ENCODE assay signal across 12 mouse cellular contexts in the genomic region with DNA sequence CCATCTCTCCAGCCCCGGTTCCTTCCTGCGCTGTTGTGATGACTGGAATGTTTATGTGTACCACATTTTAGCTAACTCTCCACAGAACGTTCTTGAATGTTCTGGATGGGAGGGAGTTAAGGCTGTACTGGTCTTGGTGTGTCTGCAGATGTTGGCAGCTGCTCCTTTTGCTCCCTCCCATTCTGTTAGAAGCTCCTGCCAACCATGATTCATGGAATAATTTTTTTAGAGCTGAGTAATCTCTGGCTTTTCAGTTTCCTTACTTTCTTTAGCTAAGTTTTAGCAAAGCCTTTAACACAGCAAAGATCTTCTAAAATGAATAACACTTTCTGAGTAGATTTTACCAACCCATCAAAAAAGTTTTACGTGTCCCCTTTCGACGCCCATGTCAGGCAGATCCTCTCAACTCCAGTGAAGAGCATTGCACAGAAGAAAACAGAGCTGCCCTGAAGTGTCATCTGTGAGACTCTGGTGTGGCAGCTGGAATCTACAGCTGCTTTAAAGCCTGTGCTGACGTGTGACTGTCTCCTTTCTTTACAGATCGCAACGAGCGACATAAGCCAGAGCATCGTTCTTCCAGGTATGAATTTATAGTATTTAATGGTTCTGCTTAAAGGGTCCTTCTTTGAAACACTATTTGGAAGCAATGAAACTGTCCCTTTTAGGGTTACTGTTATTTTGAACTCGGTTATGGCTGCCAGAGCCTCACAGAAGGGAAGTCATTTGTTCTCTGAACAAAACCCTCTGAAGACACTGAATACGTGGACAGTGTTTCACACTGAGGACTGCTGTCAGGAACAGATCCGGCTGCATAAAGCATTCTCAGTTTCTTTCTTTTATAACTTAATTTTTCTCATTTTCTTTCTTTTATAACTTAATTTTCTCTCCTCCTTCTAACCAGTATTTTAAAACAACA. TPM values are rescaled to one million over a fixed set of nuclear protein-coding genes. Genes with fewer than 3 reads are reported as not detected.
DNase-seq lines count a peak whose midpoint lies in the region; ATAC-seq and TF ChIP-seq lines count a peak whose summit lies in the region.
"Had no signal": no experiment of that assay in that cellular context is flagged by ENCODE, and none has a peak within 500 bp of the region (broad histone marks: within the 10 kb centered on the region; RNA-seq: fewer than 3 reads in every experiment).

No protein-coding gene starts in this region.

- peak; percentile 77 for ATAC-seq in embryonic facial prominence, embryonic 14.5 days (ENCODE audit: low read depth)
- no peak for ATAC-seq in inflammation-experienced regulatory T-cells, adult 6 months

- intact Hi-C loops in heart, postnatal 36 days (cut with DNase I), result no loop called here

- 0 out of 2 replicates have a peak, but pooled peaks cover 5% of the 10 kb centered on the region for H3K9me3 ChIP-seq in embryonic facial prominence, embryonic 14.5 days (ENCODE audit: control insufficient read depth, low read length)
- H3K9me3 ChIP-seq: G1E; neural tube, embryonic 13.5 days had no signal

- DNase-seq in layer of hippocampus, adult 2 months (ENCODE audit: low spot score in 2 of 2), result no peak
- no peak for DNase-seq in layer of hippocampus, adult 9-10 months (ENCODE audit: low spot score)
- peak; percentile 91 for DNase-seq in embryonic facial prominence, embryonic 14.5 days (ENCODE audit: low spot score)
- peak; percentile 18 to 53 for DNase-seq in heart, postnatal 36 days
- DNase-seq in lung, postnatal 36 days, result peak; percentile 61
- DNase-seq in spleen, postnatal 36 days (ENCODE audit: low spot score in 2 of 2), result no peak
- no peak for DNase-seq in thymus, postnatal 0 days (ENCODE audit: low spot score)

- H3K9ac ChIP-seq in embryonic facial prominence, embryonic 14.5 days (ENCODE audit: low read depth, low read length), result 0 out of 2 replicates have a peak overlapping the region, but pooled peaks have one; percentile 22
- H3K9ac ChIP-seq: neural tube, embryonic 13.5 days had no signal

- H3K4me1 ChIP-seq in embryonic facial prominence, embryonic 14.5 days (ENCODE audit: control insufficient read depth, insufficient read depth, low read length), result peaks cover 25% of the 10 kb centered on the region

- peak overlapping the region; percentile 71 for H3K27ac ChIP-seq in layer of hippocampus, adult 2 months
- H3K27ac ChIP-seq in embryonic facial prominence, embryonic 14.5 days (replicated peaks; ENCODE audit: low read depth, low read length), result peak overlapping the region; percentile 90
- H3K27ac ChIP-seq: neural tube, embryonic 13.5 days had no signal

- no peak overlapping the region for H3K4me3 ChIP-seq in layer of hippocampus, adult 2 months
- H3K4me3 ChIP-seq in embryonic facial prominence, embryonic 14.5 days (ENCODE audit: low read depth, low read length), result peak overlapping the region; percentile 19
- H3K4me3 ChIP-seq: neural tube, embryonic 13.5 days had no signal

- H3K27me3 ChIP-seq in embryonic facial prominence, embryonic 14.5 days (replicated peaks; ENCODE audit: control insufficient read depth, insufficient read depth, low read length), result no peaks in the 10 kb centered on the region
- H3K27me3 ChIP-seq: neural tube, embryonic 13.5 days had no signal

- peak overlapping the region; percentile 37 for H3K4me2 ChIP-seq in embryonic facial prominence, embryonic 14.5 days (ENCODE audit: low read depth, low read length)
- H3K4me2 ChIP-seq: neural tube, embryonic 13.5 days had no signal

- H3K36me3 ChIP-seq in embryonic facial prominence, embryonic 14.5 days (ENCODE audit: control insufficient read depth, insufficient read depth, low read length), result peaks cover 8% of the 10 kb centered on the region; the same call in 1 of the 2 replicates
- H3K36me3 ChIP-seq: G1E; neural tube, embryonic 13.5 days had no signal

- 49% methylated on average over 14 of the region's 14 CpGs for WGBS in embryonic facial prominence, embryonic 14.5 days

- TF ChIP-seq CTCF in layer of hippocampus, adult 2 months (conservative IDR thresholded peaks at IDR 0.05), result no peak

RNA-seq across cellular contexts. Expression of a gene that starts 38.3 kb away (rescaled TPM):
- total RNA-seq in layer of hippocampus, adult 2 months (2021), result not detected
- not detected in 2 replicates for polyA plus RNA-seq in embryonic facial prominence, embryonic 14.5 days (2014; fragmentation: Nextera tagmentation; extraction: Ambion mirVana)
- total RNA-seq in heart, postnatal 36 days (2021), result not detected
- not detected in 2 replicates for polyA plus RNA-seq in thymus, postnatal 0 days (2015; fragmentation: Nextera tagmentation; extraction: Ambion mirVana)
- not detected for polyA plus RNA-seq in inflammation-experienced regulatory T-cells, adult 6 months (2017; shearing (Covaris generic))
- total RNA-seq: G1E; left cerebral cortex, postnatal 36 days had no signal
- polyA plus RNA-seq: cortical plate, adult 2 months; G1E; neural tube, embryonic 13.5 days had no signal

Comparison
In these comparisons a context has a peak if more than half of its experiments do, and no peak if none do; other contexts are left out.
1. DNase-seq: peak in embryonic facial prominence, embryonic 14.5 days (single experiment), heart, postnatal 36 days (2 of 2) and lung, postnatal 36 days (single experiment); none in layer of hippocampus, adult 2 months (0 of 2), layer of hippocampus, adult 9-10 months (single experiment), spleen, postnatal 36 days (0 of 2) and thymus, postnatal 0 days (single experiment).